Mouse (Mus musculus): ENCODE measurements around the gene Muc4.
A peak's percentile ranks its signal among the peaks of the same experiment; 100 is the strongest.

Gene Muc4

DNA sequence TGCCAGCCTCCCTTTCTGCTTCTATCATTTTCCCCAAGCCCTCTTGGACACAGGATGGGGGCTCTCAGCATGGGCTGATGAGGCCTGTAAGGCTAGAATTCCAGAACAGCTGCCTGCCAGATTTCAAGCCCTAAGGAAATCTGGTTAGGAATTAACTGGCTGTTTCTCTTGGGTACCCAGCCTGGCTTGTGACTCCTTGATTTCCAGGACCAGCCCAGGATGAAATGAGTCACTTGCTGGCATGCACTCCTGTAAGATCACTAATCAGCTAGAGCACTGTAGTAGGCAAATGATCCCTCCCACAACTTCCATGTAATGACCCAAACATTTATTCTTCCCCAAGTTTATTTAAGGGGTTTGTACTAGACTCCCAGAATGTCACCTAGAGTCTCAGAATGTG is 7.4 kb upstream of the Muc4 start:
- DNase-seq = no peak

DNA sequence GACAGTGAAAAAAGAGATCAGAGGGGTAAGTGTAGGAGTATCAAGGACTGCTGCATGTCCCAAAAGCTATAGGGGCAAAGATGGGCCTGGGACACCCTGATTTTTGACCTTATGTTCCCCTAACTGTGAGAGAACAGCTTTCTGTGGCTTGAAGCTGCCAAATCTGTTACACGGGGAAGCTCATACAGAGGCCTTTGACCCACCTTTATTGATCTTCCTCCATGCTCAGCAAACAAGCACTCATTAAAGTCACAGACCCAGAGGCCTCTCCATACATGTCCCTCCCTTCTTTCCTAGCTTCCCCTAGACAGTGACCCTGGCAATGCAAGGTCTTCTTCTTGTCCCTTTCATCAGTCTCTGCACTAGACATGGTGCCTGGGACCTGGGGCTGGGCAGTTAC is 7.0 kb upstream of the Muc4 start:
- no peak for DNase-seq

- DNase-seq = no peak
Observed at GRCm38 (mm10) chr16:32733213-32733612, 2.5 kb upstream of the Muc4 start.

GRCm38 (mm10) chr16:32736022-32736421 is 336 bp downstream of the Muc4 start:
- DNase-seq = no peak

DNA sequence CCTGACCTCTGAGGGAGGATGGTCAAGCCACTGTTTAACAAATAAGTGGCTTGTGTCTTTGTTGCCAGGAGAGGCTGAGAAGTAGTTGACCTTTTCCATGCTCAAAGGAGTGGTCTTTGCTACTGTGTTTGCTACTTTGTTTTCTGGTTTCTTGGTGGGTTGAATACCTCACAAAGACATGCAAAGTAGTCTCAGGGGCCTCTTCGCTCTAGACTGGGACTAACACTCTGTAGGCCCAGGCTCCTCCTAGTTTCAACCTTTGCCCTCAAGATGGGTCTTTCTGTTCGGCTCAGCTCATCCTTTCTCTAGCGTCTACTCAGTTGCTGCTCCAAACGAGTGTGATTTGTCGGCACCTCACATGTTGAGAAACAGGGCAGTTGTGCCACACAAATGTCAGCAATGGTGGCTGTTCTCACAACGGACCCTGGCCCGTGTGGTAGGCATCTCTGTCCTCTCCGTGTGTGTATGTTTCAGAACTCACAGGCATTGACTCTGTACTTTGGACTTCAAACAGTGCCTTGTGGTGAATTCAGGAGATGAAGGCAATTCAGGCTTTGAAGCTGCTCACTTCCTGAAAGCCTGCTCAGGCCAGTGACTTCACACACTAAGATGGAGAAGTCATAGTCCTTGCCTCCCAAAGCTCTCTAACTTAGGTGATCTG is 4.4 kb downstream of the Muc4 start:
- DNase-seq = no peak

GRCm38 (mm10) chr16:32741366-32741765 is 5.7 kb downstream of the Muc4 start:
- no peak for DNase-seq

GRCm38 (mm10) chr16:32742712-32743111 is 7.0 kb downstream of the Muc4 start:
- no peak for DNase-seq

DNA sequence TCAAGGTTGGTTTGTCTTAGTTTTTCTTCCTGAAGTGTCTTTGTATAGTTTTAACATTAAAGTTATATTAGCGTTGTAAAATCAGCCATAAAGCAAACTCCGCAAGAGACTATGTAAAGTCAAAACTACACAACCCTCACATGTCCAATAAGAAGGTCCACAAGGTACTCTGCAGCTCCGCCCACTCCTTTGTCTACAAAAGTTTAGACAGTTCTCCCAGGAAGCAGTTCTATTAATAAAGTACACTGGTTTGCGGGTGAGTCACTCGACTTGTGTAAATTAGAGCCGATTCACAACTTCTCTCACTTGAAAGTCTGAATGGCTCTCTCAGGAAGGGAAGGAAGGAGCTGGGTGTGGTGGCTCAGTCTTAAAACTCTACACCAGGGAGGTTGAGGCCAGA is 10.2 kb downstream of the Muc4 start:
- DNase-seq = no peak

DNA sequence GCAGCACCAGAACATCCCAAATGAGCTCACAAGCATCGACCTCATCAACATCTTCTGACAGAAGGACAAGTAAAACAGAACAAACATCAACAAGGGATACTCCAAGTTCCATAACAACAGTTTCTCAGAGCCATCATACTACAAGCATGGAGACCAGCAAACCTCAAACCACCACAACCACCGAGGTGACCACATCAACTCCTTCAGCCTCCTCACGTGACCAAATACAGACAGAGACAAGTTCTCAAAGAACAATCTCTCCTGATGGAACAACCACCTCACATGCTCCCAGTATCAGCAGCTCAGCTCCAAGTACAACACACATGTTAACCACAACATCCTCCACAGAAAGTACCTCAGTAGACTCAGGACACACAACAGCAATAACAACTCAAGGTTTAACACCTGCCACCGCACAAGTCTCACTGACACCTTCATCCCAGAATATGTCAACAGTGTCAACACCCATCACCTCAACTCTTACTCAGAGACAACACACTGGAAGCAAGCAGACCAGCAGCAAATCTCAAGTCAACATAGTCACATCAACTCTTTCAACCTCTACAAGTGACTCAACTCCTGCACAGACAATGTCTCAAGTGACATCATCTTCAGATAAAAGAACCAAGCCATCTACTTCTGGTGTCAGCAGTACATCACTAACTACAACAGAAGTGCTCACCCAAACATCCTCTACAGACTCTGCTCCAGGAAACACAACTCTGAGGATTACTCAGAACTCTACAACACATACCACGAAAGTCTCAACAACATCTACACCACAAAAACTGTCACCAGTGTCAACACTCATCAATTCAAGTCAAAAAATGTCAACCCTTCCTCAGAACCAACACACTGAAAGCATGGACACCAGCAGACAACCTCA is 14.8 kb downstream of the Muc4 start:
- no peak for DNase-seq

GRCm38 (mm10) chr16:32764550-32764949 is 28.9 kb downstream of the Muc4 start:
- no peak for DNase-seq

GRCm38 (mm10) chr16:32764961-32765360 is 29.3 kb downstream of the Muc4 start:
- DNase-seq = peak; percentile 42 to 62

DNA sequence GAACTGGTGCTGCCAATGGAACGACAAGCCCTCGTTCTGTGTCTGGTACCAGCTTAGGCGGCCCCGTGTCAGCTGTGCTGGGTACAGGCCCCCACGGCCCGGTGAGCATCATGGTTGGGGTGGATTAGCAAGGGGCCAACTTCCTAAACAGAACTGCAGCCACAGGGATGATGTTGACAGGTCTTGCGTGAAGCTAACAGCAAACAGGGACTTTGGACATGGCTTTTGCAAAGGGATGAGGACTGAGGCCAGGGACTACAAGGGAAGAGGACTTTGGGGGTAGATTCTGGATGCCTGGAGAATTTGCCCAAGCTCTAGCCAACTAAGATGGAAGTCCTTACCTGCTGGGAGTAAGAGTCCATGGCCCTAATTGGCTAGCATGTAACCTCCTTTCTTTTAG is 31.2 kb downstream of the Muc4 start:
- DNase-seq = no peak

DNA sequence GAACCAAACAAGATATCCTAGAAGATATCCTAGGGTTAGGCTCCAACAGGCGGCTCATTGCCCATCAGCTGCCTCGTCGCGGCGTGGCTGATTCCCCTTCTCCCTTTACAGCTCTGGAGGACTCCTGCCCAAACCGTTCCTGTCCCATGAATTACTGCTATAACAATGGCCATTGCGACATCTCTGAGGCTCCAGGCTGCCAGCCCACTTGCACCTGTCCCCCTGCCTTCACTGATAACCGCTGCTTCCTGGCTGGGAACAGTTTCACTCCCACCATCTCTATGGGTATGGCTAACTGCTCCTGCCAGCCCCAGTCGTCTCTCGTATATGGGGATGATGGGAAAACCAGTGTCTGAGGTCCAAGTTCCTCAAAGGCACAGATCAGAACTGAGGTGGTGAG is 41.0 kb downstream of the Muc4 start:
- DNase-seq = no peak

- peak; percentile 26 to 50 for DNase-seq
Observed at GRCm38 (mm10) chr16:32778956-32779355, 43.3 kb downstream of the Muc4 start.

DNA sequence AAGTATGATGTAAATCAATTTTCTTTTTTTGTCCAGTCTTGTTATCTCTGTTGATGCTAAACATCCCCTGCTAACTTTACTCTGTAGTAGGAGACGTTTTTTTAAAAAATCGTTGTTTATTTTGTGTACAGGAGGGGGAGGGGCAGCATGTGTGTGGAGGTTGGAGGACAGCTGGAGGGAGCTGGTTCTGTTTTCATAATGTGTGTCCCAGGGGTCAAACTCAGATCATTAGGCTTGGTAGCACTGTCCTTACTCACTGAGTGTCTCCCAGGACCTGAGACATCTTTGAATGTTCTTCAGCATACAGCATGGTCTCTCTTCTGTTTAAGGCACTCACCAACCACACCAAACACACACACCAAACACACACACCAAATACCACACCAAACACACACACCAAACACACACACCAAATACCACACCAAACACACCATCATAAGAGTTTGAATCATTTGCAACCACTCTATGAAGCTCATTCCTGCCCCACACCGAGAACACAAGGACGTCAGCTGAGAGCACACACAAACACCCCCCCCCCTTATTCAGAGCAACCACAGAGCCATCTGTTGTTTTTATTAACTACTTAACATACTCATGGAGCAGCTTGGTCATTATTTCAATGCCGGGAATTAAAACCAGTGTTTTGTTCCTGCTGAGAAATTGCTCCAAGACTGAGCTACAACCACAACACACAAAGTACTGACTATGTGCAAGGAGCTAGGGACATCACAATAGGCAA is 47.8 kb downstream of the Muc4 start:
- no peak for DNase-seq

DNA sequence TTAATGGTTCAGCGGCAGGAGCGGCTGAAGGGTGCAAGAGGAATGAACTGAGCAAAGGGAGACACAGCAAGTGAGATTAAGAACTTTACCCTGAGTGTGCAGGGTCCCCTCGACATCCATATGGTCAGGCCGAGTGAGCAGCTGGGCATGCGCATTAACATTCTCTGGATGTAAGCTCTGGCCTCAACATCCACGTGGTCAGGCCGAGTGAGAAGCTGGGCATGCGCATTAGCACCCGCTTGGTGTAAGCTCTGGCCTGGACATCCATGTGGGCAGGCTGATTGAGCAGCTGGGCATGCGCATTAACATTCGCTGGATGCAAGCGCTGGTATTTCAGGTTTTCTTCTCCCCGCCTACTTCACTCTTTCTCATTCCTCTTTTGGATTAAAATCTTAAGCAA is 49.2 kb downstream of the Muc4 start:
- peak; percentile 37 to 50 for DNase-seq

- DNase-seq = no peak
Observed at GRCm38 (mm10) chr16:32790056-32790455, 54.4 kb downstream of the Muc4 start.

GRCm38 (mm10) chr16:32795177-32795576 is 59.5 kb downstream of the Muc4 start:
- DNase-seq = no peak

DNA sequence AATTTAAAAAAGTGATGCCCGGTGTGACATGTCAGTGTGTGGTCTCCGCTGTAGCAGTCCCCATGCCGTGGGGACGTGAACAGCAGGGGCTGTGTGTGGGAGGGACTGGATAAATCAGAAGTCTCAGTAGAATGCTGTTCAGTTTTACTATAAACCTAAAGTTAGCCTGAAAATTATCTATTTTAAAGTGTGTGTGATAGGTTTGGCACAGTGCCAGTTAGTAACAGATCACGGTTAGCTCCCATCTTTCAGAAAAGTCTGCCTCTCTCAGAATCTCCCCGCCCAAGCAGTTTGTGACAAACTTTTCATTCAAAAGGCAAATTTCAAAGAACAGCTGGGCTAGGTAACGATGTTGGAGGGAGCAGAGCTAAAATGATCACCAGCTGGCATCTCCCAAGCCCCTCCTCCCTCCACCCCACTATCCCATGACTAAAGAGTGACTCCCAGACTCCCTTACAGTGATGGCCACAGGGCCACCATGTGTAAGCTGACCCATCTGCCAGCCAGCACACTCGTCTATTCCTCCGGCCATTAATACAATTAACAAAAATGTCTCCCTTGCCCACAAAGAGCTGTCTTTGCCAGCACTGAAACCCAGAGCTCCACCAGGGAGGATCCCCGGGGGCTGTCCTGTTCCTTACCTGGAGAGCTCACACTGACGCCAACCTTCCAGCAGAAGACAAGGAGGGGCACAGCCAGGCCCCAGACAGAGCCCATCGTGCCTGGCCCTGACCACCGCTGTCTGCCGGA is 61.2 kb downstream of the Muc4 start:
- DNase-seq = peak in 1 of 2 experiments; percentile 14

DNA sequence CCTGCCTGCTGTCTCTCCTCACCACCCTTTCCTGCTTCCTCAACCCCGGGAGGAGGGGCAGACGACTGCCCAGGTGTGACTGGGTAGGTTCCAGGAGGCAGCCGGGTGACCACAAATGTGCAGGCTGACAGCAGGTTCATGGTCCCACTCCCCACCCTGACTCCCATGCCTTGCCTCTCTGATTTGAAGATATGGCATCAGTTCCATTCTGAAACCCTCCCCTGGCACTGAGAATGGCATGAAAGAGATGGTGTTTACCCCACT is 61.7 kb downstream of the Muc4 start, which contains the start of gene Muc20:
Gene Muc20, minus strand, starts transcription at position 10 of the 264 bp plus-strand sequence.
- no peak for DNase-seq

DNA sequence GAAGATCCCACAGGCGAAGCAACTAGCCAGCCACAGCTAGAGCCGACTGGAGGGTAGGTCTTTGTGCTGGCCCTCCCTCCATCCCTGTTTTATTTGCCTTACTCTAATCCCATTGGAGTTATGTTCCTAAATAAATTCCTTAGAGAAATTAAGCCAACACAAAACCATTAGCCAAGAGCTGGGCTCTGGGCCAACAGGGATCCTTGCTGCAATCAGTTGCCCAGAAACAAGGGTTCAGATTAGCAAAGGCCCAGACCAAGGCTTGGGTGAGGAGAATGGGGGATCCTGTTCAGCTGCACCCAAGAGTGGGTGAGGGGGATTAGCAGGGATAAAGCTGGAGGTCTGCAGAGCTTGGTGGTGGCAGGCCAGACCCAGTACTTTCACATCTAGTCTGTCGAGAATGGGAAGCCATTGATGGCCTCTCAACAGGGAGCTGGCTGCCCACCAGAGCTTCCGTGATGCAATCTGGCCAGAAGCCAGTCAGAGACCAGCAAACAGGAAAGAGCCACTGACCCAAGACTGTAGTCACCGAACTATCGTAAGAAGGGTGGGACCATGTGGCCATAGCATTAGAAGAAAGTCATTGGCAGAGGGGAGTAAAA is 67.7 kb downstream of the Muc4 start:
- peak; percentile 91 for DNase-seq

DNA sequence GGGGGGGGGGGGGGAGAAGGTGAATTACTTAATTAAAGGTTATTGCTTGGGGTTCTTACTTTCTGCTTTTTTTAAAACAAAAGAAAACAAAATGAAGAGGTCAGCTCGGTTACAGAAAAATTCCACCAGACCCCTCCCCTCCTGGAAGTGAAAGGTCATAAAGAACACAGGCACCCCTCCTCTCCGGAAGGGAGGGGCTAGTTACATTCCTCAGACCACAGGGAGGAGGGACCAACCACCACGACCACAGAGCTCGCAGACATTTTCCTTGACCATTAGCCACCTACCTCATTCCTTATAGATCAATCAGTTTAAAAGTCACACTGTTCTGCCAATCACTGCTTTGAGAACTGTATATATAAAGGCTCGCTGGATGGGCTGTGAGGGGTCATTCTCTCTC is 68.2 kb downstream of the Muc4 start:
- DNase-seq = no peak

DNA sequence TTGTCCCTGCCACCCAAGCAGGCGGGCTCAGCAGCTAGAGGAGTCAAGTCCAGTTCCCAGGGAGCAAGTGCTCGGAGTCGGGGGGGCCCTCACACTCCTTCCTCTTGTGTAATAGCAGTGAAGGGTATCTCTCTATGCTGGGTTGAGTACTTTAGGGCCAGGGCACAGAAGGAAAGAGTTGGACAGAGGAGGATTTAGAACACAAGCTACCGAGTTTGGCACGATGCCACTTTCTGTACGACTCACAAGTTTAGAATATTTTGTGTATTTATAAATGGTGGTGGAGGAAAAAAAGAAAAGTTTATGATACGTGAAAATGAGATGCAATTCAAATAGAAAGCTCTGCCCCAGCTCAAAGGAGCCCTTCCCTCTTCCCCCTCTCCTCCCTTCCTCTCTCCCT is 69.5 kb downstream of the Muc4 start:
- no peak for DNase-seq
